Mouse (Mus musculus): ENCODE data around the gene B3gnt2.
A peak's percentile ranks its signal among the peaks of the same experiment; 100 is the strongest.
"Not testable (repeated sequence)": the region's sequence is repeated elsewhere in the genome, so short reads cannot be mapped to it uniquely, and the experiment has no call there.

The B3gnt2 gene

GRCm38 (mm10) chr11:22777531-22777930 lies 83.2 kb downstream of the B3gnt2 start:
- DNase-seq (ENCODE audit: low spot score in 2 of 2): peak in 1 of 2 experiments; percentile 4

GRCm38 (mm10) chr11:22774821-22775220 lies 85.9 kb downstream of the B3gnt2 start:
- DNase-seq (ENCODE audit: low spot score in 2 of 2): no peak

- no peak for DNase-seq (ENCODE audit: low spot score in 2 of 2)
Measured at GRCm38 (mm10) chr11:22766238-22766637, 94.5 kb downstream of the B3gnt2 start.

DNA sequence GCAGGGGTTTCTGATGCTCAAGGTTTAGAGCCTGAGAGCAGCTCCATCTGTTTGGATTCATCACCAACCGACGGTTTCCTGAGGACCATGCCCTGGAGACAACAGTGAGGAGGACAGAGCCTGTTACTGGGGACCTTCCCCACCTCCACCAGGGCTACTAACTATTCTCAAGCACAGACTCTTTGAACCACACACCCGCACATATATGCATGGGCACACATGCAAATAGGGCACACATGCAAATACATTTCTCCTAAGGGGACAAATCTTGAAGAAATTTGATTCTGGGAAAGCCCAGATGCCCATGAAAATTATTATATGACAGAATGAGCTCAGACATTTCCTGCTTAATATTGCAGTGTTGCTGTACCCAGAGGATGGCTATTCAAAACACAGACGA lies 95.3 kb downstream of the B3gnt2 start:
- DNase-seq (ENCODE audit: low spot score in 2 of 2): no peak

DNA sequence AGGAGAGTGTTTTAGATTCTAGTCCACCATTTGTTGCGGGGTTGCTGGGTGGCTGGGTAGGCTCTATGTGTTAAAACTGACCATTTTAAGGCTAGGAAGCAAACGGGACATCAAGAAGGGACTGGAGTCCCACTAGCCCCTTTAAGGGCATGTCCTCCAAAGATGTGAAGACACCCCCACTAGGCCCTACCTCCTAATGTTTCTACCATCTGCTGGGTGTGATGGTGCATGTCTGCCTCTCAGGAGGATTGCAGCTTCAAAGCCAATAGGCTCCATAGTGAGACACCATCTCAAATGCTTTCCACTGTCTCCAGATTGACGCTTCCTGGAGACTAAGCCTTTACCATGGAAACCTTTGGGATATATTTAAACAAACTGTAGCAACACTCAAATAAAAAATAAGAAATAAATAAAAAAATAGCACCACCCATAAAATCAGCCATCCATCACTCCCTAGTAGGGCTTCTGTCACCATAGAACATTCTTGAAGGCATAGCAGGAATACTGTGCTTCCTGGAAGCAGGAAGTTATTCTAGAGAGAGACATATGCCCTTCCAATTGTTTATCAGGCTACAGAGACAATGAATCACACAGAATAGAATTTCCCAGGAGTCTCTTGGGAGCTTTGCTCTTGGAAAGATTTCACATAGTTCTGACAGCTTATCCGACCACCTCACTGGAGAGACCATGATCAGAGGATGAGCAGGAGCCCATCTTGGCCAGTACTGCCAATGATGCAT lies 97.0 kb downstream of the B3gnt2 start:
- DNase-seq (ENCODE audit: low spot score in 2 of 2): no peak

- DNase-seq (ENCODE audit: low spot score in 2 of 2): no peak
Measured at GRCm38 (mm10) chr11:22763055-22763454, 97.7 kb downstream of the B3gnt2 start.

- DNase-seq (ENCODE audit: low spot score in 2 of 2): no peak
Measured at GRCm38 (mm10) chr11:22762236-22762927, 98.4 kb downstream of the B3gnt2 start.

GRCm38 (mm10) chr11:22759783-22760182 lies 101.0 kb downstream of the B3gnt2 start:
- no peak for DNase-seq (ENCODE audit: low spot score in 2 of 2)

DNA sequence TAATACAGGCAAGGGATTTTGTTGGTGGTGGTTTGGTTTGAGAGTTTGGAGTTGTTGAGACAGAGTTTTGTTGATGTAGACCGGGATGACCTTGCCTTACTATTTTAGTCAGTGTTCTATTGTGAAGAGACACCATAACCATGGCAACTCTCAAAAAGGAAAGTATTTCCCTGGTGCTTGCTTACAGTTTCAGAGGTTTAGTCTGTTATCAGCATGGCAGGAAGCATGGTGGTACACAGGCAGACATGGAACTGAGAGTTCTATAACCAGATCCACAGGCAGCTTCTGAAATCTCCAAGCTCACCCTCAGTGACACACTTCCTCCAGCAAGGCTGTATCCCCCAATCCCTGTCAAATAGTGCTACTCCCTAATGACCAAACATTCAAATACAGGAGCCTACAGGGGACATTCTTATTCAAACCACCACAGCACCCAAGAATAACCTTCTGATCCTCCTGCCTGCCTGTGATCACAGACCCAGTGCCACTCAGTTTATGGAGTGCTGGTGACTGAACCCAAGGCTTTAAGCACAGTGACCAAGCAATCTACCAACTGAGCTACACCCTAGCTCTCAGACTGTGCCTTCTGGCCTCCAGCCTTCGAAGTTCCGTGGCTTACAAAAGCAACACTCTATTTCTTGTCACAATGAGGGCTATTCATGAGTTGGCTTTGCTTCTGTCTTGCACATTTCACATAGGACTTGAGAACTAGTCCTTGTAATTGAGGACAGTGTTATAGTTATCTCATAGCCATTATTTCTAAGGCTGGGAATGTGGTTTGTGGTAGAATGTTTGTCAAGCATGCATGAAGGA lies 104.4 kb downstream of the B3gnt2 start:
- DNase-seq (ENCODE audit: low spot score in 2 of 2): no peak

GRCm38 (mm10) chr11:22755180-22755579 lies 105.6 kb downstream of the B3gnt2 start:
- DNase-seq (ENCODE audit: low spot score in 2 of 2): no peak

DNA sequence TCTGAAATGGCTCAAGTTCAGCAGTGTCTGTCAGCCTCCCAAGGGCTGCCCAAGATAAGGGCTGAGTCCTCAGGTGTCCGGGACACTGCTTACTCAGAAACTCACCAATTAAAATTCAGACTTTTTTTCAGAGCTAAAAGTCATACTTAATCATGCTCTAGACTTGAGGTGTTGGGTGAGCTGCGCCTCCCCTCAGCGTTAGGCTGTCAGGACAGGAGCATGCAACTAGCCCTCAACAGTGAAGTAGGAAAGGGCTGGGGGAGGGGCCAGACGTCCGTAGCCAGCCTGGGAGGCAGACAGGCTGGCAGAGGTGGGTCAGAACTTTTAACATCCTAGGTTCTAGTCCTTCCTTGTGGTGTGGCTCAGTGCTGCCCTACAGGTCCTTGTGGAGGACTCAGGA lies 108.2 kb downstream of the B3gnt2 start:
- no peak for DNase-seq (ENCODE audit: low spot score in 2 of 2)

- DNase-seq (ENCODE audit: low spot score in 2 of 2): no peak
Measured at GRCm38 (mm10) chr11:22751592-22751991, 109.2 kb downstream of the B3gnt2 start.

DNA sequence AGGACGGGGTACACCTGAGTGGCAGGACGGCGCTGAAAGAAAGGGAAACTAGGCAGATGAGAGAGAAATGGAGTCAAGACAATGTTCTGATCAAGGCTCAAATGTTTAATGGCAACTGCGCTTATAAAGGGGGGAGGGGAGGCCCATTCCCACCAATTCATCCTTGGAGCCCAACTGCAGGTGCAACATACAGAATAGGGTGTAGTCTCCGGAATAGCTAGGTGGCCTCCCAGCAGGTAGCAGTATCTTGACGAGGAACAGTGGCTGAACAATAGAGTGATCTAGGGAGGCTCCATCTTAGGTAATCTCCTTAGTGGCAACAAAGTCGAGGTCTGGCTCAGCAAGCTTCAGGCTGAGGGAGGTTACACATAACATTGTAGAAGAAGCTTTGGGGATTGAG lies 113.4 kb downstream of the B3gnt2 start:
- DNase-seq (ENCODE audit: low spot score in 2 of 2): no peak

DNA sequence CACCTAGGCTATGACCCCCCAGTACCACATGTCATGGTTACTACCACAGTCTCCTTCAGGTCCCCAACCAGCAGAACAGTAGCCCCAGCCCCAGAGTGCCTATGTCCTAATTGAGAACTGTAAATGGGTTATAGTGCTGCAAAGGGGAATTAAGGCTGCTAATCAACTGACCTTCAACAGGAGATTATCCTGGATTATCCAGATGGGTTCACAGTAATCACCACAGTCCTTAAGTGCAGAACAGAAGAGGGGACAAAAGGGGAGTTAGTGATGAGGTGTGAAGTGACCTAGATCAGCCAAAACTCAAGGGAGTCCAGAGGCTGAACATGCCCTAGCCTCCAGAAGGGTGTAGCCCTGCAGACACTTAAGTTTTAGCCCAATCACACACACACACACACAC lies 115.4 kb downstream of the B3gnt2 start:
- DNase-seq (ENCODE audit: low spot score in 2 of 2): no peak

- DNase-seq (ENCODE audit: low spot score in 2 of 2): no peak
Measured at GRCm38 (mm10) chr11:22743561-22744269, 117.0 kb downstream of the B3gnt2 start.

DNA sequence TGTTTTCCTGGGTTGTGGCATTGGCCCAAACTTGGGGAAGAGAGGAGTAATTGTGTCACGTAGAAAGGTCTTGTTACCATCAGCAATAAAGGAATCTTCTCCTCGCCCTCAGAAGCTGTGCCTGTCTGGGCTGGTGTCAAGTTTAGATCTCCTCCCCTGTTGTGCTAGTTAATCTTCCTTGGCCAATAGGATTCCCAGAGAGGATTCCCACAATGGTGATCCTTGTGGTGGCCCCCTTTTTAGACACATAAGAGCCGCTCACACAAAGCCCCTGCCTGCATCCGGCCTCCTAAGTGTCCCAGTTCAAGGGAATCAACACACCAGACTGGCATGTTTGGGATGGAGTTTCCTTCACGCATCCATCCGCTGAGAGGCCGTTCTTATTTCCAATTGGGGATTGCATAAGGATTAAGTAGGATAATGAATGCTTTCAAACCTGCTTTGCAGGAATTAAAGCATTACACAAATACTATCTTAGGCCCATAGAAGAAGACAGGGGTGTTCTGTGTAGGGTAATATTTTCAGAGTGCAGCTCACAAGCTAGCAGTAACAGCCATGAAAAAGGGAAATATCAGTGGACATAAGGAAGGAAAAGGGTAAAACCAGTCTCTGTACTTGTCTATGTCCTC lies 118.6 kb downstream of the B3gnt2 start:
- no peak for DNase-seq (ENCODE audit: low spot score in 2 of 2)

DNA sequence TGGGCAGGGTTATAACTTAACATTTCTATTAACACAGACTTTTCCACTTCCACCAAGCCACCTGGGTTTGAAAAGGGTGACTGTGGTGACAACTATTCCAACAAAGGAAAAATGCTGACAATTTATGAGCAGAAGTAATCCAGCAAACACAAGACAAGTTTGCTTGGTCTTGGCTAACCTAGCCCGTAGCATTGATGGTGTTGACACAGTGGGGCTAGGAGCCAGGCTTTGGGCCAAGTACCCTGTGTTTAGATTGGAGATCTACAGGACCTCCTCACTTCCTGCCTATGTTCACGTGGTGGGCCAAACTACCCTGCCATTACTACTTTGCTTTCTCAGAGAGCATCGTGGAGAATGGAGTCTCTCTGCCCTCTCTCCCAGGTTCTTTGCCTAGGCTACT lies 119.3 kb downstream of the B3gnt2 start:
- no peak for DNase-seq (ENCODE audit: low spot score in 2 of 2)

- DNase-seq (ENCODE audit: low spot score in 2 of 2): no peak
Measured at GRCm38 (mm10) chr11:22739497-22740288, 121.1 kb downstream of the B3gnt2 start.

DNA sequence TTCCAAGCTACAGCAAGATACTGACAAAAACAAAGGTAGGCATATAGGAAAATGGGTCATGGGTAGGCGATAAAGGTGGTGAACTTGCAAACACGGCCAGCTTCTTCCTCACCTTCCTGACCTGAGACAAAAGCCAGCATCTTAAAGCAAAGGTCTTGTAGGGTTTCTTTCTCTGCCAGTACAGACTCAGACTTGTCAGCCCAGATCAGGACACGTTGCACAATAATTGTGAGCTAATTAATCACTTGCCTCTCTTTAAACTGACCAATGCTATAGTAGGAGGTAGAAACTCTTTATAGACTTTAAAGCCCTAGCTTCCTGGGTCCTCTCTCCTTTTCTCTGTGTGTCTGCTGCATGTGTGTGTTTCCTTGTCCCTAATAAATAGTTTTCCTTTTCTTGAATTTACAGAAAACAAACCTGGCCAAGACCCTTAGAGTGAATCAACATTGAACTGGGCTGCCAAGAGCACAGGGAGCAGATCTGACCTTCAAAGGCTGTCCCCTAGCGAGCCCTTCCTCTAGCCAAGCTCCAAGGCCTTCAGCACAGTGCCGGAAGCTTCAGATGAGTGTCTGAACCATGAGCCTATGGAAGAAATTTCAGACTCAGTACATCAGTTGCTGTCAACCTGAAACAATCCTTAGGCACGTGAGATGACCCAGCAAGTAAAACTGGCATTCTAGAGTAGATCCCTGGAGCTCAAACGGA lies 124.1 kb downstream of the B3gnt2 start:
- DNase-seq (ENCODE audit: low spot score in 2 of 2): no peak

- DNase-seq (ENCODE audit: low spot score in 2 of 2): not testable (repeated sequence)
Measured at GRCm38 (mm10) chr11:22735128-22735527, 125.6 kb downstream of the B3gnt2 start.

Data from frontal cortex, postnatal 36 days (tissue).